Mouse (Mus musculus): Measurements from ENCODE around the gene Plxna3. TPM values are rescaled to one million over a fixed set of nuclear protein-coding genes. Genes with fewer than 3 reads are reported as not detected.

Plxna3 gene
- total RNA-seq, 2 experiments from 2014 or later, result 0.98 to 1.1 TPM

GRCm38 (mm10) chrX:74359171-74359570 lies 30.3 kb downstream of the Plxna3 start:
- intact Hi-C loops (cut with DNase I), result no loop called here
- no peak for DNase-seq

GRCm38 (mm10) chrX:74367512-74367911 lies 38.6 kb downstream of the Plxna3 start:
- intact Hi-C loops (cut with DNase I), result loop anchor here (5.0 kb wide), 1 partner anchor 50 kb away; no protein-coding TSS in a partner anchor
- no peak for DNase-seq

DNA sequence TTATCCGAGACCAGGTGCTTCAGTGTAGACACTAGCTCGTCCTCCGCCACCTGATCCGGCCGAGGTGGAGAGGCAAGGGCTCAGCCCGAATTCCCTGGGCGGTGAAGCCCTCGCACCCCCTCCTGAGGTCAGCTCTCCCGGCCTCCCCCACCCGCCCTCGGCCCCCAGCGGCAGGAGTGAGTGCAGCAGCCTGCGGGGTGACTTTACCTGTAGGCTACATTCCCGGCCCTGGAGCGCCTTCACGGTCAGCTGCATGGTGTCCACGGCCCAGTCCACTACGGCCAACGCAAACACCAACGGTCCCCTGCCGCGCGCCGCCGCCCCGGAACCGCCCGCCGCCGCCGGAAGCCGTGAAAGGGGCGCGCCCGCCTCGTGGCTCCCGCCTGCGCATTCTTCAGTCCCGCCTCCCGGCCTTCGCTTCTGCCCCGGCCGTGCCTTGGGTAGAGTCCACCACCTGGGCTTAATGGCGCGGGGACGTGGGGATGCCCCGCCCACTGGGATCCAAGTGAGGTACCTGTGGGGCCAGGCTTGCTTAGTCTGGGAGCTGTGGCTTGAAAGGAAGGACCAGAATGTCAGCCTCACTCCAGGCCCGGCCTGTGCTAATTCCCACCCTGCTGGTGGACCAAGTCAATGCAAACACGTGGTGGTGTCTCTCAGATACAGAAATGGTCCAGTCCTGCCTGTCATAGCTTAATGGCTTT lies 39.5 kb downstream of the Plxna3 start:
- intact Hi-C loops (cut with DNase I), result loop anchor here (5.0 kb wide), 1 partner anchor 51 kb away; no protein-coding TSS in a partner anchor
- peak; percentile 77 to 78 for DNase-seq

GRCm38 (mm10) chrX:74372888-74373549 lies 44.2 kb downstream of the Plxna3 start, which contains the start of the genes Ubl4a and Slc10a3:
Ubl4a (minus strand) TSS chrX:74373218.
Slc10a3 (minus strand) TSS chrX:74373349.
- peak; percentile 82 to 89 for DNase-seq
- intact Hi-C loops (cut with DNase I), result no loop called here

GRCm38 (mm10) chrX:74384451-74384850 lies 55.6 kb downstream of the Plxna3 start:
- intact Hi-C loops (cut with DNase I), result no loop called here
- DNase-seq, result no peak

DNA sequence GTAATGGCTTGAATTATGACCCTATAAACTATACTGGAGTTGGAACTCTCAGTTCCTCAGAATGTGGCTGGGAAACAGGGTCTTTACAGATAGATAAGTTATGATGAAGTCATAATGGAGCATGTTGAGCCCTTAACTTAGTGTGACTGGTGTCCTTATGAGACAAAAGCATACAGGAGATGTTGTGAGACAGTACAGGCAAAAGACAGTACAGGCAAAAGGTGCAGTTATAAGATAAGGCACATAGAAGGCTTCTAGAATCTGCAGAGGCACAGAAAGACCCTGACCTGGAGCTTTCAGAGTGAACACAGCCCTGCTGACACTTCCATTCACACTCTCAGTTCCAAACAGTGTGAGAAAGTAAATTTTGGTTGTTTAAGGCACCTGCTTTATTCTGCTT lies 59.3 kb downstream of the Plxna3 start:
- intact Hi-C loops (cut with DNase I), result no loop called here
- DNase-seq, result no peak

- intact Hi-C loops (cut with DNase I), result loop anchor here (5.0 kb wide), 1 partner anchor 145 kb away; the partner anchor contains the start of gene Flna
Observed at GRCm38 (mm10) chrX:74392535-74393443, 63.9 kb downstream of the Plxna3 start, which contains the start of the genes Fam3a and Ikbkg. Fam3a (minus strand) TSS chrX:74393272. Ikbkg (plus strand) TSS chrX:74393290.

More at GRCm38 (mm10) chrX:74392535-74393443, 63.9 kb downstream of the Plxna3 start, which contains the start of the genes Fam3a and Ikbkg:
- peak; percentile 77 to 79 for DNase-seq

Small RNAs within 50 kb of the gene (microRNA-seq; reads per million reads assigned to microRNA genes)
- 0 reads per million in 2 experiments for gene Mir7092

Other genes with a start within 250 kb of the Plxna3 start
- not detected for gene Opn1mw, start 201.6 kb upstream of the Plxna3 start, total RNA-seq (2021)
- 10 to 100 TPM; 28.4 to 34.6 TPM for gene Mecp2, start 193.7 kb upstream of the Plxna3 start, total RNA-seq (2021)
- gene Tex28, start 161.2 kb upstream of the Plxna3 start, total RNA-seq (2021), result not detected
- gene Tktl1, start 151.8 kb upstream of the Plxna3 start, total RNA-seq (2021), result not detected
- gene Flna, start 79.2 kb upstream of the Plxna3 start, total RNA-seq (2021), result 100 to 1,000 TPM; 157 to 168 TPM
- gene Emd, start 74.4 kb upstream of the Plxna3 start, total RNA-seq (2021), result 10 to 100 TPM; 31.4 to 34.6 TPM
- 100 to 1,000 TPM; 153 to 191 TPM for gene Rpl10, start 58.3 kb upstream of the Plxna3 start, total RNA-seq (2021)
- gene Taz, start 47.2 kb upstream of the Plxna3 start, total RNA-seq (2021), result 10 to 100 TPM; 39.0 to 42.9 TPM
- gene Dnase1l1, start 46.7 kb upstream of the Plxna3 start, total RNA-seq (2021), result 10 to 100 TPM; 13.2 to 13.3 TPM
- 100 to 1,000 TPM; 122 TPM for gene Atp6ap1, start 32.0 kb upstream of the Plxna3 start, total RNA-seq (2021)
- gene Gdi1, start 24.1 kb upstream of the Plxna3 start, total RNA-seq (2021), result 10 to 100 TPM; 77.6 to 90.8 TPM
- 10 to 100 TPM; 28.5 to 28.6 TPM for gene Fam50a, start 16.0 kb upstream of the Plxna3 start, total RNA-seq (2021)
- 10 to 100 TPM; 34.7 to 38.3 TPM for gene Lage3, start 24.6 kb downstream of the Plxna3 start, total RNA-seq (2021)
- 10 to 100 TPM; 48.1 to 53.6 TPM for gene Ubl4a, start 44.2 kb downstream of the Plxna3 start, total RNA-seq (2021)
- 1 to 10 TPM; 5.3 to 5.5 TPM for gene Slc10a3, start 44.3 kb downstream of the Plxna3 start, total RNA-seq (2021)
- 10 to 100 TPM; 16.3 to 19.2 TPM for gene Fam3a, start 64.2 kb downstream of the Plxna3 start, total RNA-seq (2021)
- 10 to 100 TPM; 46.6 to 52.2 TPM for gene Ikbkg, start 64.2 kb downstream of the Plxna3 start, total RNA-seq (2021)
- gene G6pdx, start 100.1 kb downstream of the Plxna3 start, total RNA-seq (2021), result 1 to 10 TPM; 6.7 to 8.0 TPM
- not detected for gene Gm6880, start 152.3 kb downstream of the Plxna3 start, total RNA-seq (2021)
- not detected for gene Olfr1326-ps1, start 245.8 kb downstream of the Plxna3 start, total RNA-seq (2021)